Mouse (Mus musculus): ENCODE data around the gene Ppp1r18. TPM values are rescaled to one million over a fixed set of nuclear protein-coding genes. Genes with fewer than 3 reads are reported as not detected.
A peak's percentile ranks its signal among the peaks of the same experiment; 100 is the strongest.
"Not testable (repeated sequence)": the region's sequence is repeated elsewhere in the genome, so short reads cannot be mapped to it uniquely, and the experiment has no call there.

The Ppp1r18 gene
- polyA plus RNA-seq, 1 experiment from 2014 or later = 21.3 TPM

GRCm38 (mm10) chr17:35834696-35835422 lies 30.5 kb upstream of the Ppp1r18 start:
- H3K9ac ChIP-seq (ENCODE audit: low read depth, low read length) = peak overlapping the region; percentile 46

GRCm38 (mm10) chr17:35835424-35836140 lies 29.8 kb upstream of the Ppp1r18 start:
- Histone ChIP-seq H3K9me3 (replicated peaks; ENCODE audit: control insufficient read depth, low read length) (no peaks in the 10 kb centered on the region), H3K4me3 (ENCODE audit: low read depth, low read length) (peak overlapping the region; percentile 90), H3K27me3 (ENCODE audit: control insufficient read depth, insufficient read depth, low read length) (no peaks in the 10 kb centered on the region), H3K4me2 (peak overlapping the region; percentile 75), H3K4me1 (ENCODE audit: control insufficient read depth, insufficient read depth, low read length) (peaks cover 19% of the 10 kb centered on the region), H3K36me3 (ENCODE audit: control insufficient read depth, insufficient read depth, low read length) (peaks cover 41% of the 10 kb centered on the region), H3K9ac (ENCODE audit: low read depth, low read length) (peak overlapping the region; percentile 100), H3K27ac (ENCODE audit: low read depth, low read length) (peak overlapping the region; percentile 41)
- no peak for ATAC-seq (replicated peaks; ENCODE audit: insufficient number of reproducible peaks, low FRiP score, low TSS enrichment)
- 83% methylated on average over 26 of the region's 26 CpGs for WGBS (ENCODE audit: insufficient replicate concordance)

More at GRCm38 (mm10) chr17:35834696-35835422, 30.5 kb upstream of the Ppp1r18 start:
- peak overlapping the region; percentile 90 for H3K4me3 ChIP-seq (ENCODE audit: low read depth, low read length)
- 80% methylated on average over 26 of the region's 26 CpGs for WGBS (ENCODE audit: insufficient replicate concordance)
- peaks cover 19% of the 10 kb centered on the region for H3K4me1 ChIP-seq (ENCODE audit: control insufficient read depth, insufficient read depth, low read length)
- peak overlapping the region; percentile 41 for H3K27ac ChIP-seq (ENCODE audit: low read depth, low read length)
- H3K27me3 ChIP-seq (ENCODE audit: control insufficient read depth, insufficient read depth, low read length) = no peaks in the 10 kb centered on the region
- H3K36me3 ChIP-seq (ENCODE audit: control insufficient read depth, insufficient read depth, low read length) = peaks cover 41% of the 10 kb centered on the region
- H3K4me2 ChIP-seq = peak overlapping the region; percentile 75
- H3K9me3 ChIP-seq (replicated peaks; ENCODE audit: control insufficient read depth, low read length) = no peaks in the 10 kb centered on the region
- ATAC-seq (replicated peaks; ENCODE audit: insufficient number of reproducible peaks, low FRiP score, low TSS enrichment) = no peak

GRCm38 (mm10) chr17:35836178-35836965 lies 29.0 kb upstream of the Ppp1r18 start:
- Histone ChIP-seq H3K27ac (ENCODE audit: low read depth, low read length) (peak overlapping the region; percentile 99), H3K4me2 (peak overlapping the region; percentile 75), H3K9me3 (replicated peaks; ENCODE audit: control insufficient read depth, low read length) (no peaks in the 10 kb centered on the region), H3K9ac (ENCODE audit: low read depth, low read length) (peak overlapping the region; percentile 100), H3K27me3 (ENCODE audit: control insufficient read depth, insufficient read depth, low read length) (no peaks in the 10 kb centered on the region), H3K4me1 (ENCODE audit: control insufficient read depth, insufficient read depth, low read length) (peaks cover 19% of the 10 kb centered on the region), H3K36me3 (ENCODE audit: control insufficient read depth, insufficient read depth, low read length) (peaks cover 37% of the 10 kb centered on the region), H3K4me3 (ENCODE audit: low read depth, low read length) (peak overlapping the region; percentile 90)
- ATAC-seq (replicated peaks; ENCODE audit: insufficient number of reproducible peaks, low FRiP score, low TSS enrichment) = no peak
- WGBS (ENCODE audit: insufficient replicate concordance) = 9% methylated on average over 24 of the region's 24 CpGs

GRCm38 (mm10) chr17:35836991-35837422 lies 28.4 kb upstream of the Ppp1r18 start:
- Histone ChIP-seq H3K4me2 (peak overlapping the region; percentile 75), H3K4me1 (ENCODE audit: control insufficient read depth, insufficient read depth, low read length) (peaks cover 20% of the 10 kb centered on the region), H3K9ac (ENCODE audit: low read depth, low read length) (peak overlapping the region; percentile 100), H3K27ac (ENCODE audit: low read depth, low read length) (peak overlapping the region; percentile 99), H3K4me3 (ENCODE audit: low read depth, low read length) (peak overlapping the region; percentile 90), H3K9me3 (replicated peaks; ENCODE audit: control insufficient read depth, low read length) (no peaks in the 10 kb centered on the region), H3K27me3 (ENCODE audit: control insufficient read depth, insufficient read depth, low read length) (no peaks in the 10 kb centered on the region), H3K36me3 (ENCODE audit: control insufficient read depth, insufficient read depth, low read length) (peaks cover 37% of the 10 kb centered on the region)
- ATAC-seq (replicated peaks; ENCODE audit: insufficient number of reproducible peaks, low FRiP score, low TSS enrichment) = peak; percentile 67
- WGBS (ENCODE audit: insufficient replicate concordance) = 2% methylated on average over 22 of the region's 25 CpGs

- ATAC-seq (replicated peaks; ENCODE audit: insufficient number of reproducible peaks, low FRiP score, low TSS enrichment) = no peak
- H3K27me3 ChIP-seq (ENCODE audit: control insufficient read depth, insufficient read depth, low read length) = no peaks in the 10 kb centered on the region
- H3K4me3 ChIP-seq (ENCODE audit: low read depth, low read length) = peak overlapping the region; percentile 90
- H3K27ac ChIP-seq (ENCODE audit: low read depth, low read length) = peak overlapping the region; percentile 99
- WGBS (ENCODE audit: insufficient replicate concordance) = under 1% methylated on average over 18 of the region's 18 CpGs
- H3K9ac ChIP-seq (ENCODE audit: low read depth, low read length) = peak overlapping the region; percentile 100
- peak overlapping the region; percentile 75 for H3K4me2 ChIP-seq
- peaks cover 36% of the 10 kb centered on the region for H3K36me3 ChIP-seq (ENCODE audit: control insufficient read depth, insufficient read depth, low read length)
- peaks cover 23% of the 10 kb centered on the region for H3K4me1 ChIP-seq (ENCODE audit: control insufficient read depth, insufficient read depth, low read length)
- H3K9me3 ChIP-seq (replicated peaks; ENCODE audit: control insufficient read depth, low read length) = no peaks in the 10 kb centered on the region
Observed at GRCm38 (mm10) chr17:35837487-35837886, 27.9 kb upstream of the Ppp1r18 start.

GRCm38 (mm10) chr17:35838122-35838544 lies 27.3 kb upstream of the Ppp1r18 start, which contains the start of gene Tubb5:
Gene Tubb5 (minus strand): TSS chr17:35838306.
- H3K4me2 ChIP-seq = peak within 1 kb of the TSS; percentile 75
- peaks cover 31% of the 10 kb centered on the region for H3K36me3 ChIP-seq (ENCODE audit: control insufficient read depth, insufficient read depth, low read length)
- H3K4me1 ChIP-seq (ENCODE audit: control insufficient read depth, insufficient read depth, low read length) = peaks cover 23% of the 10 kb centered on the region
- H3K9ac ChIP-seq (ENCODE audit: low read depth, low read length) = peak within 1 kb of the TSS; percentile 100
- peak; percentile 73 for ATAC-seq (replicated peaks; ENCODE audit: insufficient number of reproducible peaks, low FRiP score, low TSS enrichment)
- no peaks in the 10 kb centered on the region for H3K9me3 ChIP-seq (replicated peaks; ENCODE audit: control insufficient read depth, low read length)
- no peaks in the 10 kb centered on the region for H3K27me3 ChIP-seq (ENCODE audit: control insufficient read depth, insufficient read depth, low read length)
- H3K27ac ChIP-seq (ENCODE audit: low read depth, low read length) = peak within 1 kb of the TSS; percentile 99
- peak within 1 kb of the TSS; percentile 90 for H3K4me3 ChIP-seq (ENCODE audit: low read depth, low read length)
- under 1% methylated on average over 29 of the region's 29 CpGs for WGBS (ENCODE audit: insufficient replicate concordance)

GRCm38 (mm10) chr17:35838570-35838969 lies 26.8 kb upstream of the Ppp1r18 start:
- H3K9ac ChIP-seq (ENCODE audit: low read depth, low read length) = peak overlapping the region; percentile 79
- H3K4me2 ChIP-seq = peak overlapping the region; percentile 75
- WGBS (ENCODE audit: insufficient replicate concordance) = 3% methylated on average over 5 of the region's 5 CpGs
- H3K27ac ChIP-seq (ENCODE audit: low read depth, low read length) = peak overlapping the region; percentile 94
- peaks cover 23% of the 10 kb centered on the region for H3K4me1 ChIP-seq (ENCODE audit: control insufficient read depth, insufficient read depth, low read length)
- peak overlapping the region; percentile 90 for H3K4me3 ChIP-seq (ENCODE audit: low read depth, low read length)
- ATAC-seq (replicated peaks; ENCODE audit: insufficient number of reproducible peaks, low FRiP score, low TSS enrichment) = no peak
- no peaks in the 10 kb centered on the region for H3K9me3 ChIP-seq (replicated peaks; ENCODE audit: control insufficient read depth, low read length)
- H3K36me3 ChIP-seq (ENCODE audit: control insufficient read depth, insufficient read depth, low read length) = peaks cover 30% of the 10 kb centered on the region
- H3K27me3 ChIP-seq (ENCODE audit: control insufficient read depth, insufficient read depth, low read length) = no peaks in the 10 kb centered on the region

GRCm38 (mm10) chr17:35839002-35839401 lies 26.4 kb upstream of the Ppp1r18 start:
- not testable (repeated sequence) for H3K9me3 ChIP-seq (replicated peaks; ENCODE audit: control insufficient read depth, low read length); ATAC-seq (replicated peaks; ENCODE audit: insufficient number of reproducible peaks, low FRiP score, low TSS enrichment); H3K27me3 ChIP-seq (ENCODE audit: control insufficient read depth, insufficient read depth, low read length)
- H3K4me3 ChIP-seq (ENCODE audit: low read depth, low read length) = peak overlapping the region; percentile 90
- 57% methylated on average over 3 of the region's 3 CpGs for WGBS (ENCODE audit: insufficient replicate concordance)
- H3K9ac ChIP-seq (ENCODE audit: low read depth, low read length) = peak overlapping the region; percentile 79
- peaks cover 23% of the 10 kb centered on the region for H3K4me1 ChIP-seq (ENCODE audit: control insufficient read depth, insufficient read depth, low read length)
- H3K36me3 ChIP-seq (ENCODE audit: control insufficient read depth, insufficient read depth, low read length) = peaks cover 26% of the 10 kb centered on the region
- peak overlapping the region; percentile 94 for H3K27ac ChIP-seq (ENCODE audit: low read depth, low read length)
- H3K4me2 ChIP-seq = peak overlapping the region; percentile 75

Measured in heart, embryonic 11.5 days (tissue).